Mouse (Mus musculus): ENCODE data around the gene Kcnq1. TPM values are rescaled to one million over a fixed set of nuclear protein-coding genes. Genes with fewer than 3 reads are reported as not detected.
A peak's percentile ranks its signal among the peaks of the same experiment; 100 is the strongest.

The Kcnq1 gene
- total RNA-seq, 2 experiments from 2014 or later: 1.6 to 1.9 TPM

GRCm38 (mm10) chr7:143428142-143428813, 322.1 kb downstream of the Kcnq1 start:
- peak; percentile 33 for DNase-seq

GRCm38 (mm10) chr7:143428814-143429499, 322.8 kb downstream of the Kcnq1 start:
- DNase-seq: no peak

DNA sequence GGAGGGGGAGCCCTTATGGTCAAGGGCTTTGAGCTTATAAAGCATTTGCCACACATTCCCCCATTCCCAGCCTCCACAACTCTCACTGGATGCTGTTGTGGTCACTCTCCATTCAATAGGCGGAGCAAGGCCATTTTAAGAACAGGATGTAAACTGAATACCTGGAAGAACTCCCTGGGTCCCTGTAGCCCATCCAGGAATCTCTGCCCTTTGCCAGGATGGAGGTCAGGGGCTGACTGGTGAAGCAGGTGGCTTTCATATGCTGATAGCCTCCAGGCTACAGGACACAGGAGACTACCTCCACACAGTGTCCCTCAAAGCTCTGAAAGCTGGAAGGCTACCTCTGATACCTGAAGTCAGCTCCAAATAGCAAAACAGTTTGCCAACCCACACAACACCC, 326.5 kb downstream of the Kcnq1 start:
- no peak for DNase-seq

DNA sequence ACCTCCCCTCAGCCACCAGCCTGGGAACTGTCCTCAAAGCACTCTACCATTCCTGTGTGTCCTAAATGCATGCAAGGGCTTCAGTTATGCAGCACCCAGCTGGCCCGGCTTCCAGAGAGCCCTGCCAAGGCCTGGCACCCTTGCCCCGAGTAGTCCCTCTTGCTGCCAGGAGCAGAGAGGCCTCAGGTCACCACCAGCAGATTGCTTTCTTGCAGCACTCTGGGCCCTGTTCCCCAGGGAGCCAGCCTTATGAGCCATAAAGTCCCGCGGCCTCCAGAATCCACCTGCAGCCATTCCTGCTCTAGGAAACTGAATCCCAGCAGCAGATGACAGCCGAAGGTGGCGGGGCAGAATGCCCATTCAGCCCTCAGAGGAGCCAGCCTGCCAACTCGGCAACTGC, 327.2 kb downstream of the Kcnq1 start:
- DNase-seq: peak; percentile 68

- DNase-seq: no peak
Observed at GRCm38 (mm10) chr7:143437231-143437893, 331.2 kb downstream of the Kcnq1 start.

- DNase-seq: peak; percentile 36
Observed at GRCm38 (mm10) chr7:143437894-143438581, 331.9 kb downstream of the Kcnq1 start.

DNA sequence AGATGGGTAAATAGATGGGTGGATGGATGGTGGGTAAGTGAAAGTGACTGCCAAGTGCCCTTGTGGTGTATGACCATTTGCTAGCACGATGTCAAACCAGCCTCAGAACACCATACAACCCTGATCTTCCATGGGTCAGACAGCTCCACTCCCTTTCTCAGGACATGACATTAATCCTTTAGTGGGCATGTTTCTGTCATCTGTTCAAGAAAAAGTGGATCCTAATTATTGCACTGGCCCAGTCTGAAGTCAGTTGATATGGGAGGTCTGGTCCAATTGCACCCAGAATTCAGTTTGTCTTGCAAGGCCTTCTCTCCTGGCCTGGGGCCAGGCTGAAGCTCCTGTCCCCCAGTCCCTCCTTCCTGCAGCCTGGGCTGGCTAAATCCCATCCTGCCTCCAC, 332.8 kb downstream of the Kcnq1 start:
- DNase-seq: no peak

DNA sequence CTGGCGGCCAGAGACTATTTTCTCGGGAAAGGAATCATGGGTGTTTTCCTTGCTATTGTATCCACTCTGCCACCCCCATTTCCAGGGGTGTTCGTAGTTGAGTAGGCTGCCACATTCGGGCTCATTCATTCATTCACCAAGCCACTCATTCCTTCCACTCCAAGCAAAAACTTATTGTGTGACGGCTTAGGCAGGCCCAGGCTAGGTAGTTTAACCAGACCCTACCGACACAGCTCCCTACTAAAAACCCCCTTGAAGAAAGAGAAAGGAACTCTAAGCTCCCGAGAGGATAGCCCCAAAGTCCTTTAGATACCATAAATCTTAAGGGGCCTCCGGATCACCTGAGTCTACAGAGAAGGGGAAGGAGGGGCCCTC, 338.4 kb downstream of the Kcnq1 start:
- DNase-seq: no peak

DNA sequence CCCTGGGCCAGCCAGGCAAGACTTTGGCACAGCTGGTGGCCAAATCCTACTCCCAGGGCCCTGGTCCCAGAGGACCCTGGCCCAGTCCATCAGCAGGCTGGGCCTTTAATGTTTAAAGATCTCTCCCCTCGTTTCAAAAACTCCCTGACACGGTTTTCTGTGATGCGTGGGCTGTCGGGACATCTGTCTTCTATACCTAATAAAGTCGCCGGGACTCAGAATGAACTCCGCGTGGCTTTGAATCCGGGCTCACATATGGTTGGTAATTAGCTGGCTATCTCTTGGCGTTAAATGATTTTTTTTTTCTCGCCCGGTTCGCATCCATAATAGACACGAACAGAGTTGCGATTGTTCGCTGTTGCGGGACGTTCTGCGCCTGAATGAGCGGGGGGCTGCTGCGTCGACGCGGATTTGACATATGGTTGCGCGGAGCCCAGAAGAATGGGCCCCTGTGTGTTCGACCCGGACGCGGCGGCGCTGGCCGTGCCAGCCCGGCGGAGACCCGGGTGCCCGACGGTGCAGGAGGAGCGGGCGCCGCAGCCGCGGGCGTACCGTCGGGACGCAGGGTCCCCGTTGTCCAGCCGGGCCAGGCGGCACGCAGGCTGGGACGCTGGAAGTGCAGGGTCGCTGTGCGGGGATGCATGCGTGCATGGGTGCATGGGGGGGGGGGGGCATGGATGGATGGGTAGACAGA, 338.9 kb downstream of the Kcnq1 start:
- no peak for DNase-seq

GRCm38 (mm10) chr7:143445651-143446460, 339.7 kb downstream of the Kcnq1 start:
- peak; percentile 30 for DNase-seq

- peak; percentile 36 for DNase-seq
Observed at GRCm38 (mm10) chr7:143447130-143447529, 341.0 kb downstream of the Kcnq1 start.

DNA sequence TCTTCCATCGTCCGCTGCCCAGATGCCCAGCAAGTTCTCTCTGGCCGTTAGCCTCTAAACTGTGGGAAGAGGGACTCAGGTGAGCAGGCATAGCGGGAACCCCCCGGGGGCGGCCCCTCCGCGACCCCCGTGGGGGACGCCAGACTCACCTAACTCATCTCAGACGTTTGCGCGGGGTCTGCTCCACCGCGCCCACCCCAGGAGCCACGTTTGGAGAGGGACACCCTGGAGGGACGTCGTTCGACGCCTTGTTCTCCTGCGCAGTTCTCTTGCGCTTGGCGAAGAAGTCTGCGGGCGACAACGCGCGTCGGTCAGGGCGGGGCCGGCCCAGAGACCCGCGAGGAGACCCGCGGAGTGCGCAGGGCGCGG, 352.8 kb downstream of the Kcnq1 start:
- DNase-seq: no peak

DNA sequence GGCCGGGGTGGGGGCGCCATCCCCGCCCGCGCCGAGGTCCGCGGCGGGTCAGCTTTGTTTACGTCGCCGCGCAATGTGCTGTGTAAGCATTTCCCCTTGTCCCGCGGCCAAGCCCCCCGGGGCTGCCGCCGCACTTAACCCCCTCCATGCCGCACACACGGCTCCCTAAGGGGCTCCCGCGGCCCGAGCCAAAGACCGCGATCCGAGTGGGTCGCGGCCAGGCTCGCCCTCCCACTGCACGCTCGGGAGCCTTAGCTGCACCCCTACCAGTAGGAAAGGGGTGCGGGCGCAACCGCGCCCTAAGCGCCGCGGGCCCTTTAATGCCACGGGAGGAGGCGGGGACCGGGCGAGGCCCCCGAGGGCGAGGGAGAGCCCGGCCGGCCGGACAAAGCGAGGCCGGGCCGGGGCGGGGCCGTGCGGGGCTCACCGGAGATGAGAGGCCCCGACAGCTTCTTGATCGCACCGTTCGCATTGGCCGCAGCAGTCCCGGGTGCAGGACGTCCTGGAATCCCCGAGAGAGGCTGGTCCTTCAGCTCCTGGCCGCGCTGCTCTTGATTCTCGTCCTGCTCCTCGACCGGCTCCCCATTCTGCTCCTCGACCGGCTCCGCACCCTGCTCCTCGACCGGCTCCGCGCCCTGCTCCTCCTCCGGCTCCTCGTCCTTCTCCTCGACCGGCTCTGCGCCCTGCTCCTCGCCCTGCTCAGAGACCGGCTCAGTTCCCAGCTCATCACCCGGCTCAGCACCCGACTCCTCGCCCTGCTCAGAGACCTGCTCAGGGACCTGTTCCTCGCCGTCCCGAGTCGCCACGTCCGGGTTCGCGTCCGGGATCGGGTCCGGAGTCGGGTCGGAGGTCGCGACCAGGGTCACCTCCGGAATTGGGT, 353.4 kb downstream of the Kcnq1 start:
- peak; percentile 64 for DNase-seq

- no peak for DNase-seq
Observed at GRCm38 (mm10) chr7:143460217-143460834, 354.2 kb downstream of the Kcnq1 start.

- DNase-seq: peak; percentile 88
Observed at GRCm38 (mm10) chr7:143460874-143461273, 354.7 kb downstream of the Kcnq1 start, which contains the start of gene Cdkn1c. Gene Cdkn1c, minus strand, starts transcription at chr7:143461050.

DNA sequence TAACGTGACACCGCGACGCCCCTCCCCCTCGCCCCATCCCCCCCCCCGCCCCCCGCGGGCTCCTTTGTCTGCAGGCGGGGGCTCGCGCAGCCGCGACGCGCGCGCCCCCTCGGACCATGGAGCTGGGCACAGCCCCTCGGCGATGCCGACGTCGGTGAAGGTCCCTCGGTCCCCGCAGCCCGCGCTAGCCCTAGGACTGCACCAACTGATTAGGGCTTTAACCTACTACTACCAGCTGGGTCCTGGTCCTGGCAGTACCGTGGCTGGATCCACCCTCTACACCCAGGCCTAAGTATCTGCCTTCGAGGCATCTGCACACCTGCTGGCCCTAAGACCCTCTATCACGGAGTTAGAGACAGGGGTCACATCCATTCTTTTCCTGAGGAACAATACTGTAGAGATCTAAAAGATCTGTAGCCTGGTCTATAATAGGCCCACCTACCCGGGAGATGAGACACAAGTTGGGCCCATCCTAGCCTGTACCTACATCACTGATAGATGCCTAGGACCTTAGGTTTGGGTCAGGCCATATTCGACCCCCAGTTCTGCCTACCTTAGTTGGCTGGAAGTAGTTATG, 355.2 kb downstream of the Kcnq1 start:
- no peak for DNase-seq

GRCm38 (mm10) chr7:143461920-143462319, 355.8 kb downstream of the Kcnq1 start:
- no peak for DNase-seq

DNA sequence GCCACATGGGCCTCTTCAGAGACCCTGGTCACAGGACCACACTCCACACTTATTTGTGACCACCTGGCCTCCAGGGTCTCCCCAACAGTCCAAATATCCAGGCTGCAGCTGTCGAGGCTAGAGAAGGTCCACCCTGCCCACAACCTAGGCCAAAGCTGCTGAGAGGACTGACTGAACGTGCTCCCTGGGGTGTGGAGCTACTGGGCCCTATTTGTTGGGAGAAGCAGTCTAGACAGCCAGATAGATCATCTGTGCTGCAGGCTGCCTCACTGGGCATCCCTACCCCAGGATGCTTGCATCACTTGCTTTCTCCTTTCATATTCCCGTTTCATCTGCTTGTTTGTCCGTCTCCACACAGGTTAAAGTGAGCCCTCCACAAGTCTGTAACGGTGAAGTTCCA, 356.4 kb downstream of the Kcnq1 start:
- no peak for DNase-seq

- peak; percentile 87 for DNase-seq
Observed at GRCm38 (mm10) chr7:143463865-143464415, 357.8 kb downstream of the Kcnq1 start.

Measured in gastrocnemius, postnatal 10 days (tissue).